Mouse (Mus musculus): Measurements from ENCODE around the gene Arrb2. TPM values are rescaled to one million over a fixed set of nuclear protein-coding genes. Genes with fewer than 3 reads are reported as not detected.

The Arrb2 gene
- 34.2 and 39.6 TPM in 2 replicates for polyA plus RNA-seq (2011; ENCODE audit: insufficient read depth, insufficient read length, low read depth, missing spikeins)

DNA sequence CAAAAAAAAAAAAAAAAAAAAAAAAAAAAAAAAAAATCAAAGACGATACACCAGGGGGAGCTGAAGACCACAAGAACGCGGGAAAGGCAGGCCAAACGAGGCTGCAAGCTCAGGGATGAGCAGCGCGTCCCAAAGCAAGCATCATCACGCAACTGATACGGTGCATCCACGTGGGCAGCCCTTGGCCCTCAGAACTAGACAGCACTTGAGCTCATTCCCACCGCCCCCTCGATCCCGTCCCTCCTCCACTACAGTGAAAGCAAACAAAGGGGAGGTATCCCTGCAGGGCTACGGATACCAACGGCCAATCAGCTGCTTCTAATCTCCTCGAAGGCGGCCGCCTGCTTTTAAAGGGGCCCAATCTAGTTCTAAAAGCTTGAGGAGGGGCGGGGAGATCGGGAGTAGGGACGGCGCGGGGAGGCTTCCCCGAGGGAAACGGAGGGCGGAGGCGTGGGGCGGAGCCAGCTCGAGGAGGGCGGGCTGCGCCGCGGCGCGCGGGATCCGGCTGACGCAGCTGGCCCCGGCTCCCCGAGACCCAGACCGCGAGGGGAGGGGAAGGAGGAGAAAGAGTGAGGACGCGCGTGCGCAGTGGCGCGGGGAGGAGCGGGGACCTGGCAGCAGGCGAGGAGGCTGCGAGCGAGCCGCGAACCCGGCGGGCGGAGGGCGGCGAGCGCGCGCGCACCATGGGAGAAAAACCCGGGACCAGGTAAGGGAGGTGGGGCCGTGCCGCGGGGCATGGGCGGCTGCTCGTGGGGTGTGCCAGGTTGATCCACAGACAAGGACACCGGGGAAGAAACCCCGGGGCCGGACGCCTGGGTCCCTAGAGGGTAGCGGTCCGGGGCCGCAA, at the start of gene Arrb2:
Gene Arrb2 (plus strand): TSS at position 588 of the 847 bp plus-strand sequence.
- TF ChIP-seq EP300 (IDR thresholded peaks at IDR 0.05; ENCODE audit: insufficient read depth, low read depth, low read length) = 0 out of 2 replicates have a peak, but pooled peaks have one; percentile 64
- peak; percentile 57 for TF ChIP-seq POLR2A (IDR thresholded peaks at IDR 0.05; ENCODE audit: insufficient read depth, low read length)
- TF ChIP-seq CTCF (IDR thresholded peaks at IDR 0.05; ENCODE audit: low read depth, low read length) = peak; percentile 42
- Histone ChIP-seq H3K9me3 (replicated peaks; ENCODE audit: control insufficient read depth, insufficient read depth, low read length, poor library complexity, severe bottlenecking) (no peaks in the 10 kb centered on the region), H3K27ac (ENCODE audit: insufficient read depth, low read length) (no peak within 1 kb of the TSS), H3K36me3 (ENCODE audit: control insufficient read depth, insufficient read depth, low read length, poor library complexity, severe bottlenecking) (peaks cover 12% of the 10 kb centered on the region), H3K27me3 (ENCODE audit: control insufficient read depth, insufficient read depth, low read length, poor library complexity, severe bottlenecking) (no peaks in the 10 kb centered on the region), H3K4me1 (ENCODE audit: control insufficient read depth, insufficient read depth, low read length) (no peaks in the 10 kb centered on the region), H3K9ac (ENCODE audit: low read depth, poor library complexity, severe bottlenecking) (peak within 1 kb of the TSS; percentile 86), H3K4me3 (ENCODE audit: low read depth, low read length) (peak within 1 kb of the TSS; percentile 68)

DNA sequence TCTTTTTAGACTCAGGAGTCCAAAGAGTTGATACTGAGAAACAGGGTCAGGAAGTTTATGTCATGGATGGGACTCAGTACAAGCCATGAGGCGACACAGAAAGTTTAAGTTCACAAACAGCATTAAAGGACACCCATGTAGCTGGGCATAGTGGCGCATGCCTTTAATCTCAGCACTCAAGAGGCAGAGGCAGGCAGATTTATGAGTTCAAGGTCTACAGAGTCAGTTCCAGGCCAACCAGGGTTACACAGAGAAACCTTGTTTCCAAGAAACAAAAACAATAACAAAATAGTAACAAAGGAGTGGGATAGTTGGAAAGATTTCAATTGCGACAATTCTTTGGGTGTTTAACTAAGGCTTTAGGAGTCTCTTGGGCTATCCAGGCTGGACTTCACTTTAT, 48.3 kb upstream of the Arrb2 start:
- Histone ChIP-seq H3K4me1 (ENCODE audit: control insufficient read depth, insufficient read depth, low read length) (no peaks in the 10 kb centered on the region), H3K9me3 (replicated peaks; ENCODE audit: control insufficient read depth, insufficient read depth, low read length, poor library complexity, severe bottlenecking) (no peaks in the 10 kb centered on the region)

DNA sequence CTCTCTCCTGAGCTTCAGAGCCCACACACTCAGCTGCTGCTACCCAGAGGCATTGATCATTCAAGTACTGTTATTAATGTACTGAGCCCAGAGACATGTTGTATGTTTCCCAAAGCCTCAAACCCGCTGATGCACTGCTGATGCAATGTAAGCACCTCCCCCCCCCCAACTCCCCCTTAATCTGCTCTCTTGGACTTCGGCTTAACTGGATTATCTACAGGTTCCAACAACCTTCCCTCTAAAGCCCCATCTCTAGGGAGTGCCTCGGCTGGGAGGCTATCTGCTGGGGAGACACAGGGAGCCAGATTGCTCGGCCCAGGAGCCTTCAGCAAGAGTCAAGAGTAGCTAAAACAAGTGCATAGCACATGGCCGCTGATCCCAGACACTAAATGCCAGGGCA, 45.0 kb upstream of the Arrb2 start:
- Histone ChIP-seq H3K27me3 (ENCODE audit: control insufficient read depth, insufficient read depth, low read length, poor library complexity, severe bottlenecking) (no peaks in the 10 kb centered on the region), H3K9me3 (replicated peaks; ENCODE audit: control insufficient read depth, insufficient read depth, low read length, poor library complexity, severe bottlenecking) (no peaks in the 10 kb centered on the region), H3K9ac (ENCODE audit: low read depth, poor library complexity, severe bottlenecking) (no peak overlapping the region), H3K4me1 (ENCODE audit: control insufficient read depth, insufficient read depth, low read length) (no peaks in the 10 kb centered on the region), H3K27ac (ENCODE audit: insufficient read depth, low read length) (no peak overlapping the region), H3K36me3 (ENCODE audit: control insufficient read depth, insufficient read depth, low read length, poor library complexity, severe bottlenecking) (peaks cover 11% of the 10 kb centered on the region), H3K4me3 (ENCODE audit: low read depth, low read length) (no peak overlapping the region)
- TF ChIP-seq POLR2A (IDR thresholded peaks at IDR 0.05; ENCODE audit: insufficient read depth, low read length) (no peak), CTCF (IDR thresholded peaks at IDR 0.05; ENCODE audit: low read depth, low read length) (no peak), EP300 (IDR thresholded peaks at IDR 0.05; ENCODE audit: insufficient read depth, low read depth, low read length) (no peak)

More for the DNA sequence above, 48.3 kb upstream of the Arrb2 start:
- Histone ChIP-seq H3K4me3 (ENCODE audit: low read depth, low read length) (no peak overlapping the region), H3K27ac (ENCODE audit: insufficient read depth, low read length) (no peak overlapping the region), H3K36me3 (ENCODE audit: control insufficient read depth, insufficient read depth, low read length, poor library complexity, severe bottlenecking) (peaks cover 4% of the 10 kb centered on the region), H3K27me3 (ENCODE audit: control insufficient read depth, insufficient read depth, low read length, poor library complexity, severe bottlenecking) (no peaks in the 10 kb centered on the region), H3K9ac (ENCODE audit: low read depth, poor library complexity, severe bottlenecking) (no peak overlapping the region)
- TF ChIP-seq POLR2A (IDR thresholded peaks at IDR 0.05; ENCODE audit: insufficient read depth, low read length) = no peak

- no peak for TF ChIP-seq POLR2A (IDR thresholded peaks at IDR 0.05; ENCODE audit: insufficient read depth, low read length)
- no peak for TF ChIP-seq CTCF (IDR thresholded peaks at IDR 0.05; ENCODE audit: low read depth, low read length)
- no peak for TF ChIP-seq EP300 (IDR thresholded peaks at IDR 0.05; ENCODE audit: insufficient read depth, low read depth, low read length)
- no peak overlapping the region for H3K4me3 ChIP-seq (ENCODE audit: low read depth, low read length)
- H3K27ac ChIP-seq (ENCODE audit: insufficient read depth, low read length) = no peak overlapping the region
- peaks cover 26% of the 10 kb centered on the region for H3K36me3 ChIP-seq (ENCODE audit: control insufficient read depth, insufficient read depth, low read length, poor library complexity, severe bottlenecking)
- no peak overlapping the region for H3K9ac ChIP-seq (ENCODE audit: low read depth, poor library complexity, severe bottlenecking)
- H3K27me3 ChIP-seq (ENCODE audit: control insufficient read depth, insufficient read depth, low read length, poor library complexity, severe bottlenecking) = no peaks in the 10 kb centered on the region
- no peaks in the 10 kb centered on the region for H3K9me3 ChIP-seq (replicated peaks; ENCODE audit: control insufficient read depth, insufficient read depth, low read length, poor library complexity, severe bottlenecking)
- H3K4me1 ChIP-seq (ENCODE audit: control insufficient read depth, insufficient read depth, low read length) = no peaks in the 10 kb centered on the region
Observed at GRCm38 (mm10) chr11:70389421-70389820, 43.0 kb upstream of the Arrb2 start.

GRCm38 (mm10) chr11:70403598-70403997, 28.8 kb upstream of the Arrb2 start:
- peaks cover 81% of the 10 kb centered on the region for H3K36me3 ChIP-seq (ENCODE audit: control insufficient read depth, insufficient read depth, low read length, poor library complexity, severe bottlenecking)
- H3K27me3 ChIP-seq (ENCODE audit: control insufficient read depth, insufficient read depth, low read length, poor library complexity, severe bottlenecking) = no peaks in the 10 kb centered on the region
- peaks cover 2% of the 10 kb centered on the region for H3K4me1 ChIP-seq (ENCODE audit: control insufficient read depth, insufficient read depth, low read length)
- no peak overlapping the region for H3K27ac ChIP-seq (ENCODE audit: insufficient read depth, low read length)
- H3K9me3 ChIP-seq (replicated peaks; ENCODE audit: control insufficient read depth, insufficient read depth, low read length, poor library complexity, severe bottlenecking) = no peaks in the 10 kb centered on the region
- H3K9ac ChIP-seq (ENCODE audit: low read depth, poor library complexity, severe bottlenecking) = no peak overlapping the region
- TF ChIP-seq POLR2A (IDR thresholded peaks at IDR 0.05; ENCODE audit: insufficient read depth, low read length) (no peak), EP300 (IDR thresholded peaks at IDR 0.05; ENCODE audit: insufficient read depth, low read depth, low read length) (no peak), CTCF (IDR thresholded peaks at IDR 0.05; ENCODE audit: low read depth, low read length) (no peak)
- H3K4me3 ChIP-seq (ENCODE audit: low read depth, low read length) = no peak overlapping the region

GRCm38 (mm10) chr11:70409594-70410296, 22.7 kb upstream of the Arrb2 start, which contains the start of gene Pelp1:
Gene Pelp1, minus strand, starts transcription at chr11:70410031.
- H3K4me3 ChIP-seq (ENCODE audit: low read depth, low read length) = peak within 1 kb of the TSS; percentile 88
- H3K36me3 ChIP-seq (ENCODE audit: control insufficient read depth, insufficient read depth, low read length, poor library complexity, severe bottlenecking) = peaks cover 24% of the 10 kb centered on the region
- H3K4me1 ChIP-seq (ENCODE audit: control insufficient read depth, insufficient read depth, low read length) = peaks cover 2% of the 10 kb centered on the region
- H3K27ac ChIP-seq (ENCODE audit: insufficient read depth, low read length) = peak within 1 kb of the TSS; percentile 88
- TF ChIP-seq EP300 (IDR thresholded peaks at IDR 0.05; ENCODE audit: insufficient read depth, low read depth, low read length) (peak; percentile 67; the same call in 1 of the 2 replicates), CTCF (IDR thresholded peaks at IDR 0.05; ENCODE audit: low read depth, low read length) (no peak)
- no peaks in the 10 kb centered on the region for H3K27me3 ChIP-seq (ENCODE audit: control insufficient read depth, insufficient read depth, low read length, poor library complexity, severe bottlenecking)
- H3K9ac ChIP-seq (ENCODE audit: low read depth, poor library complexity, severe bottlenecking) = peak within 1 kb of the TSS; percentile 85
- no peaks in the 10 kb centered on the region for H3K9me3 ChIP-seq (replicated peaks; ENCODE audit: control insufficient read depth, insufficient read depth, low read length, poor library complexity, severe bottlenecking)

All from ES-Bruce4 (cell line).